Mouse (Mus musculus) liver, adult 2 months (tissue): ENCODE results near the gene 5730596B20Rik.

ENCODE experiments used
- CTCF ChIP-seq: fragments of 200-500 bp; IDR thresholded peaks from 2 replicates; pipeline ENCODE4 v1.5.1; 2011; ENCODE audit warnings: low read depth, low read length, control low read depth
- POLR2A ChIP-seq: fragments of 200-500 bp; IDR thresholded peaks from 2 replicates; pipeline ENCODE4 v1.6.1; 2011; ENCODE audit warnings: low read length, control low read depth; ENCODE audit not compliant: insufficient read depth; ENCODE audit errors: extremely low read depth

- TF ChIP-seq POLR2A (no peak), CTCF (no peak)
Measured at GRCm38 (mm10) chr6:52155471-52155870, 21.8 kb upstream of the 5730596B20Rik start.
